Mouse (Mus musculus) embryonic facial prominence, embryonic 11.5 days (tissue): ENCODE data around the gene Esyt3. TPM values are rescaled to one million over a fixed set of nuclear protein-coding genes. Genes with fewer than 3 reads are reported as not detected.

ENCODE experiments used
- polyA plus RNA-seq: library from polyadenylated mRNA; unstranded; fragments of >200 nt; fragmentation: Nextera tagmentation; extraction: Ambion mirVana; gene quantifications from 2 replicates; pipeline ENCODE4 v1.2.1, GENCODE M21; 2014

Esyt3 gene
- polyA plus RNA-seq, 1 experiment from 2014 or later = 0.31 TPM

Other genes with a start within 250 kb of the Esyt3 start
- gene Pik3cb, start 217.9 kb downstream of the Esyt3 start, polyA plus RNA-seq = 0.90 and 1.2 TPM in 2 replicates
- not detected in 2 replicates for gene Faiml, start 121.3 kb downstream of the Esyt3 start, polyA plus RNA-seq
- gene Cep70, start 115.2 kb downstream of the Esyt3 start, polyA plus RNA-seq = 52.6 and 53.2 TPM in 2 replicates
- 11.8 and 14.2 TPM in 2 replicates for gene Mras, start 78.8 kb upstream of the Esyt3 start, polyA plus RNA-seq
- gene Nme9, start 92.9 kb upstream of the Esyt3 start, polyA plus RNA-seq = not detected in 2 replicates
- 27.2 and 29.2 TPM in 2 replicates for gene Armc8, start 210.3 kb upstream of the Esyt3 start, polyA plus RNA-seq
- 32.7 and 34.8 TPM in 2 replicates for gene Dbr1, start 217.2 kb upstream of the Esyt3 start, polyA plus RNA-seq